Mouse (Mus musculus) ES-Bruce4 (cell line): ENCODE results near the gene Rbms1.

Source experiments
- CTCF ChIP-seq: IDR thresholded peaks from one replicate; pipeline ENCODE4 v1.8.1; 2011; ENCODE audit warnings: low read depth, low read length
- EP300 ChIP-seq: IDR thresholded peaks from 2 replicates; pipeline ENCODE4 v1.6.1; 2011; ENCODE audit warnings: low read depth, low read length; ENCODE audit not compliant: insufficient read depth
- POLR2A ChIP-seq: IDR thresholded peaks from one replicate; pipeline ENCODE4 v1.8.1; 2011; ENCODE audit warnings: low read length; ENCODE audit not compliant: insufficient read depth

DNA sequence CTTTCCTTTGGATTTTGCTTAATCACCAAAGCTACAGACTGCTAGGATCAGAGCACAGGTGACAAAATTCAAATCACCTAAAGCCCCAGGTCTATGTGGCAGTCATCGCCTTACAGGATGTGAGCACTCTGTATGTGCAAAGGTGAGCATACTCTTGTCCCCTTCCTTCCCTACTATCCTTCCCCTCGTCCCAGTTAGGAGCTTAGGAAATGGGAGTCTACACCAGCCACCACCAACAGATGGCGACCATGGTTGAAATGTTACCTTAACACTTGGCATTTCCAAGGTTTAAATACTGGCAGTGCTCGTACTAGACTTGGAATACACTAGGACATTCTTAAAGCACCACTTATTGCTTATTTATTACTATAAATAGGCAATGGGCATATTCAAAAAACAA, 160.8 kb downstream of the Rbms1 start:
- TF ChIP-seq POLR2A (no peak), CTCF (peak; percentile 9), EP300 (no peak)
